Mouse (Mus musculus) CD4-positive, CD25-positive, alpha-beta regulatory T cell, adult 9 weeks (primary cell): Measurements from ENCODE around the gene Timm17a. TPM values are rescaled to one million over a fixed set of nuclear protein-coding genes. Genes with fewer than 3 reads are reported as not detected.

Experiments used
- polyA plus RNA-seq: library from polyadenylated mRNA; unstranded; fragments of 100-300 nt; shearing (Covaris generic); gene quantifications from one replicate; pipeline ENCODE4 v1.2.1, GENCODE M21; 2017

The Timm17a gene
- polyA plus RNA-seq: 162 TPM

GRCm38 (mm10) chr1:135313284-135314031 is at the start of gene Timm17a:
Gene Timm17a (minus strand): TSS chr1:135313778.

GRCm38 (mm10) chr1:135324571-135324970 is 11.0 kb upstream of the Timm17a start, which contains the start of gene Lmod1:
Gene Lmod1 (plus strand): TSS chr1:135324807.

GRCm38 (mm10) chr1:135283826-135284291 is 29.7 kb downstream of the Timm17a start, which contains the start of gene Rnpep:
Gene Rnpep (minus strand): TSS chr1:135284084.

GRCm38 (mm10) chr1:135258380-135259127 is 55.0 kb downstream of the Timm17a start, which contains the start of gene Elf3:
Gene Elf3 (minus strand): TSS chr1:135258568.

Other genes starting within 250 kb of the Timm17a start
- 0.06 TPM for gene Lgr6, start 208.5 kb downstream of the Timm17a start, polyA plus RNA-seq
- gene Ptpn7, start 181.1 kb downstream of the Timm17a start, polyA plus RNA-seq: 288 TPM
- gene Arl8a, start 167.0 kb downstream of the Timm17a start, polyA plus RNA-seq: 9.8 TPM
- gene Gpr37l1, start 146.1 kb downstream of the Timm17a start, polyA plus RNA-seq: not detected
- gene Elf3, start 55.2 kb downstream of the Timm17a start, polyA plus RNA-seq: not detected
- gene Rnpep, start 29.7 kb downstream of the Timm17a start, polyA plus RNA-seq: 24.0 TPM
- not detected for gene Lmod1, start 11.0 kb upstream of the Timm17a start, polyA plus RNA-seq
- gene Shisa4, start 61.5 kb upstream of the Timm17a start, polyA plus RNA-seq: not detected
- gene Ipo9, start 116.7 kb upstream of the Timm17a start, polyA plus RNA-seq: 82.7 TPM